Mouse (Mus musculus): ENCODE results near the gene Parl.

DNA sequence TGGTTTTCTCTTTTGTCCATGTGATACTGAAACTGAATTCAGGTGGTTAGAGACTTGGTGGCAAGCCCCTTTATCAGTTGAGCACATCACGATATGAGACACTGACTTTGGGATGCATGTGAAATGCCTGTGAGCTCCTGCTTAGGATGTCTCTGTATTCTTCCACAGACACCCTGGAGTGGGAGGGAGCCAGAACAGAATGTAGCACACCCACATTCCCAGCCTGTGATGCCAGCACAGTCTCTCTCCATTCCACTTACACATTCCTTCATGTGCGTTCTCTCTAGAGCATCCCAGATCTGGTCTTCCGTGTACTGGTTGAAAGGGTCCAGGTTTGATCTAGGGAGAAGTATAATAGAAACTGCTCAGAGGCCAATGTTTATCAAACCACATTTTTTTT lies 36.4 kb upstream of the Parl start:
- no peak for TF ChIP-seq CTCF (IDR thresholded peaks at IDR 0.05; ENCODE audit: control insufficient read depth, insufficient read depth, low read length)
- no peak for TF ChIP-seq POLR2A (IDR thresholded peaks at IDR 0.05; ENCODE audit: borderline replicate concordance, control insufficient read depth, low read depth, low read length)
